Mouse (Mus musculus) cerebellum, postnatal 25 days (tissue): ENCODE results near the gene Tnrc18.

ENCODE experiments used
- DNase-seq, 2 experiments: peaks; one replicate each; pipeline ENCODE4 v3.0.0; 2021; ENCODE audit warnings: mixed read lengths in 2 of 2

Tnrc18 gene

DNA sequence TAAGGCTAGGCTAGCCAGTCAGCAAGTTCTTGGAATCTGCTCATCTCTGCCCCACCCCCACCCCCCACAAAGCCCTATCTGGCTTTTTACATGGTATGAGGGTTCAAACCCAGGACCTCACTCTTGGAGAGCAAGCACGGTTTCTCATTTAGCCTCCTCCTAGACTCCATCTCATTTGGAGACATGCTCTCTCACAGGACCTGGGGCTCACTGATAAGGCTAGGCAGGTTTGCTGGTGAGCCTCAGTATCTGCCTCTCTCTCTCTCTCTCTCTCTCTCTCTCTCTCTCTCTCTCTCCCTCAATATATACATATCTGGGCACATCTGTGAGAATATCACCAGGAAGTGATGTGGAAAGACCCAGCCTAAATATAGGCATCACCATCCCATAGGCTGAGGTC lies 138.4 kb downstream of the Tnrc18 start:
- DNase-seq, result no peak

DNA sequence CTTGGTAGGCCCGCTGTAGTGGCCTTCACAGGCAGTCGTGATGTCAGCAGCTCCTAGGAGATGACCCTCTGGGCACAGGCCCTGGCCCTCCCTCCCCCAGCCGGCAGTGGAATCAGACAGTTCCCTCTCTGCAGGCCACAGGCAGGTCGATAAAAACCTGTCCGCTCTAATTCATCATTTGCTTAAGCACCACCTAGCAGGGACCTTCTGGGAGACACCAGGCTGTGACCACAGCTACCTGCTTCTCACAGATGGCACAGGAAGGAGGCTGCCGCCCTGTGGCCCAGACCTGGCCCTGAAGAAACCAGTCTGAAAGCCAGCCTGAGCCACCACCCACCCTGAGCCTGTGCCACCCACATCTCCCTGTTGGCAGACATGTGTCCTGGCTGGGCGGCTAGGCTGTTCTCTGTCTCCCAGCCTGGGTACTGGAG lies 139.3 kb downstream of the Tnrc18 start:
- DNase-seq, result peak; percentile 80 to 82
